Mouse (Mus musculus): Measurements from ENCODE around the gene Uqcr11.

Uqcr11 gene

DNA sequence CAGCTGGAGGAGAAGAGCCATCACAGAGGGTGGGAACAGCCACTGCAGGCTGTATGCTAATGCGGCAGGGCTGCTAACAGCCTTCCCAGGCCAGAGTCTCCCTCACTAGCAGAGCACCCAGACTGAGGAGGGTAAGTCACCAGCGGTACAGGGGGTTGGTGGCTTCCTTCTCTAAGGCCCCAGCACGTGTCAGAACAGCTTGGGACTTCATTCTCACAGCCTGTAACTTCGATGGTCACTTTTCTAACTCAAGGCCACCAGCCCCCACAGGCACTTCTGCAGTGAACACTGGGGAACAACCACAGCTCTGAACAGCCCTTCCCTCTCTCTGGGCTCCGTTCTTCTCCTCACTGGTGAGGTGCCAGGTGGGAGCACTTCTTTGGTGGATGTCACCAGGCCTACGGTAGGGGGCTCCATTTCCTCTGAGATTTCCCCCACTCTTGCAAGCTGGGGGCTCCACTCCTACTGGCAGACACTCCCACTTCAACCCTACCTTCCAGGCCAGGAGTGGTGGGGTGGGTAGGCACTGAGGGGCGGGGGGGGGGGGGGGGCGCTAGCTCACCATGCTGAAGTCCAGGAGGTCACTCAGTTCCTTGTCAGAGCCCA lies 23.8 kb upstream of the Uqcr11 start:
- peak; percentile 58 for DNase-seq

DNA sequence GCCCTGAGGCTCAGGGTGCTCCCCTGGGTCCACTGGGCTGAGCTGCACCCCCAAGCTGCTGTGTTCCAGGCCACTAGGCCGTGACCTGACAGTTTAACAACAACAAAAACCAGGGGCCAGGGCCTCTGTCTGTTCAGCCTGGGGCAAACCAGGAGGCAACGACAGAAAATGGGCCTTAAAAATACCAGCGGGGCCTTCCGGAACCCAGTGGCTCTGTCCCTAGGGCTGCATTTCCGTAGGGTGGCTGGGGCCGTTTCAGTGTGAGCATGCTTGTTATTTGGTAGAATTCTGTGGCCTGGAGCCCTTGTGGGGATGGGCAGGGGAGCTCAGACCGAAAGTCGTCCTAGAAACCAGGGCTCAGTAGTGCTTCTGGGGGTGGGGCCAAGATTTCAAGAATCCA lies 23.2 kb upstream of the Uqcr11 start:
- DNase-seq: no peak

DNA sequence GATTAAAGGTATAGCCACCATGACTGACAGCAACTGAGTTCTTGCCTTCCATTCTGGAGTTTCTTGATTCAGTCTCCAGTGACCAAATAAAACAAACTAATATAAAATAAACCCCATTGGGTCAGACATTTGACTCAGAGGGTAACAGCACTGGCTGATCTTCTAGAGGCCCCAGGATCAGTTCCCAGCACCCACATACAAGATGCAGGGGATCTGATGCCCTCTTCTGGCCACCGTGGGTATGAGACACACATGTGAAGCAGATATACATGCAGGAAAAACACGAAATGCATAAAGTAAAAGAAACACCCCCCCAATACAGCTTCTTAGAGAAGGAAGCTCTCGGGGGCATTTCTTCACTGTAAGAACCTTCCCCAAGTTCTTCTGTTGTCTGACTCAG lies 18.4 kb upstream of the Uqcr11 start:
- no peak for DNase-seq

DNA sequence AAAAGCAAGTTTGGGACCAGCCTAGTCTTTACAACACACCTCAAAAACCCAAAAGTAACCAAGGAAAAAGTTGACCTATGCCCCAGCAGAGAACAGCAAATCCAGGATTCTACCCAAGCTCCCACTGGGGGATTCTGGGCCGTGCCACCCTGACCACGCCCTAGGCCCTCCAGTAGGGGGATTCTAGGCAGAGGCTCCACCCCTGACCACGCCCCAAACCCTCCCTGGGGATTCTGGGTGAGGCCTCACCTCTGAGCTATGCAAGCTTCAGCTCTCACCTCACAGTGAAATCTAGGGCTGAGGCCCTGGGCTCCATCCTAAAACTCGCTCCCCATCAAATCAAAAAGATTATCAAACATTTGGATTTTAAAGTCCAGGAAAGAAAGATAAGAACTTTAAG lies 16.9 kb upstream of the Uqcr11 start:
- peak; percentile 58 for DNase-seq

DNA sequence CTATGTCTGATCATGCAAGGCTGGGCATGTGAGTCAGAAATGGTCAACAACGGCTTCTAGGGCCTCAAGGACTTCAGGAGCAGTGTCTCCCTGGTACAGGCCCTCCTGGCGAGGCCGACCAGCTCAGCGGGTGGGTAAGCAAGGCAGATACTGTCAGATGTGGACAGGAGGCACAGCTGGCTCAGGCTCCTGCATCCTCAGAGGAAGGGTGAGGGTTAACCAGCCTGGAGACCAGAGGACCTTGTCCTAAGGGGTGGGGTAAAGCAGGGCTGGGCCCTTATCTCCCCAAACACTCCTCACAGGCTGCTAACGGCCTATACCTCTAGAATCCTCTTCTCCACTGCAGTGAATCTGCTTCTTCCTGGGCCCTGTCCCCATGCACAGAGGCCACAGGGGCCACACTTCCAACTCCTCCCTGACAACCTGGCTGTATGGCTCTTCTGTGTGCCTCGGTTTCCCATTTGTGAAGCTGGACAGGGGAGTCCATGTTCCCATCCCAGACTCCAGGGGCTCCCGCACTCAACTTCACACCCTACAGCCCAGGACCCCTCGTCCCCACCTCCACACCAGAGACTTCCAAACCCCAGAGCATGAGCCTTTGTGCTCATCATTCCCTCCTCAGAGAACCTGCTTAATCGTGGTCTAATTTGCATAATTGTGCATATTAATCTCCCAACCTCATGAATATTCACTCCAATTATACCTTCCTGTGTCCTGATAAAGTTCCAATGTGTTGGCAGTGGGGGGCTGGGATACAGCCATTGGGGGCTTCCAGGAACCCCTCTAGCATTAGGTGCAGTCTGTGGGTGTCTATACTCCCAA lies 15.2 kb upstream of the Uqcr11 start:
- DNase-seq: no peak

DNA sequence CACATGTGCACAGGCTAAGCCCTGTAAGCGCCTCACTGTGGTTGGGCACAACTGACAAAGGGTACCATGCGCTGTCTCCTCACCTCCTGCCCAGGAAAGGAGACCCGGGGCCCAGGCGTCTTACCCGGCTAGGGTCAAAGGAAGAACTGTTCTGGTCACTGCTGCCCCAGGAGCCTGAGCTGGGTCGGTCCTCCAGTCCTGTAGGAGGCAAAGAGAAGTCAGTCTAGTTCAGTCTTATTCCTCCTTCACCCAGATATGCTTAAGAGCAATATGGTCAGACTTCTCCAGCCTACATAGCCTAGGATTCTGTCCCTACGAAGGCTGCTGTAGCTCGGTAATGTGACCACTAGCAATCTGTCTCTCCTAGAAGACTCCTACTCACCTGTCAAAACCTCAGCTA lies 14.6 kb upstream of the Uqcr11 start:
- DNase-seq: no peak

DNA sequence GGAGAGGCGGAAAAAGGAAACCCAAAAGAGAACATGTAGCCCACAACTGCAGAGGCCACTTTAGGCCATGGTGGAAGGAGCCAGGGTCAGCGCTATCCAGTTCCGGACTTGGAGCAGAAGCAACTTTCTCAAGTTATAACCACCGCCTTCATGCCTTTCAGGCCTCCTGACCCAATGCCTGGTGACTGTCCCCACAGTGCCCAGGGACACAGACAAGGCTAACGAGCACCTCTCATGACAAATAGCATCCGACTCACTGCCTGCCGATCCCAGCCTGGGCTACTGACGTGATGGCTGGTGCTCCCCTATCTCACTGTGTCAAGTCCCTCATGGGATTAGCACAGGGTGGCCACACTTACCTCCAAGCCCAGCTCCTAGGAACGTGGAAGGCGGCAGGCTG lies 14.1 kb upstream of the Uqcr11 start:
- no peak for DNase-seq

DNA sequence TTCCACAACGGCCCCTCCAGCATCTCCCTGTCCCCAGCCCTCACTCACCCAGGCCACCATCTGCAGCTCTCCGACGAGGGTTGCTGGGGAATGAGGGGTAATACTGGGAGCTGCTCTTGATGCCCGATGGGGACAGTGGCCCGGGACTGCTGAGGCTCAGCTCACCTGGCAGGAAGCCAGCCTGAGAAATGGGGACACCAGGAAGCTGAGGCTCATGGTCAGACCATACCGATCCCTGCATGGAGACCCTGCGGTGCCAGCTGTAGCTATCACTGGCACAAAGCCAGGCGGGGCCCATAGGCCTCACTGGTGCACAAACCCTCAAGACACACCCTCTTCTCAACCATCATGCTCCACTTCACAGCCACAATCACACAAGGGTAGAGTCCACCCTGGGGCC lies 12.8 kb upstream of the Uqcr11 start:
- no peak for DNase-seq

DNA sequence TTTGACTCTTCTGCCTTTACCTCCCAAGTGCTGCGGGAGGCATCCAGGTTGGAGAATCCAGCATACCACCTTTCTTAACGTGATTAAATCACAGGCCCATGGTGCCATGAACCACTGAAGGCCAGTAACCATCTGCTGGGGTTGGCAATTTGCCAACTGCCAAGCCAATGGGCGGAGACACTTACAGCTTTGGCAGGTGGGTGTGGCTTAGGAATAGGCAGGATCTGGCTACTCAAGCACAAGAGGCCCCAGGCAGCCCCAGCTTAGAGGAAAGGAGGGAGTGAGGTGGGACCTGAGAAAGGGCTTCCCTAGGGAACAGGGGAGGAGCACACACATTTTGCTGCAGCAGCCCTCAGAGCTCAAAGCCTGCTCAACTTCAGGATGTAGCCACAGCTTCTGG lies 11.7 kb upstream of the Uqcr11 start:
- DNase-seq: no peak

DNA sequence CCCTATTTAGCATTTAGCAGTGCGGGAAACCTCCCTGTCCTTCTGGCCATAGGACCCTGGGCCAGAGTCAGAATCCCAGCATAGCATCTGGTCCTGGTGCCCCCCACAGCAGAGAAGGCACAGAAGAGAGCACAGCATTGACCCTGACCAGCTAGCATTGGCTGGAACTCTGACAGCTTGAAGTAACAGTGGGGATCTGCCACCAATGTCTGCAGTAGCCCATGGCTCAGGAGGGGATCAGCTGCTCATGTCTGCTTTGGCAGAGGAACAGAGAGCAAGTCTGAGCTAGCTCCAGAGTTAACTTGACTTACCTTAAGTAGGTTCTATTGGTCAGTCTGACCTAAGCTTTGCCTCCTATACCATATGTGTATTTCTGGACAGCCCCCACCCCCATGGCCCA lies 11.2 kb upstream of the Uqcr11 start:
- DNase-seq: no peak

DNA sequence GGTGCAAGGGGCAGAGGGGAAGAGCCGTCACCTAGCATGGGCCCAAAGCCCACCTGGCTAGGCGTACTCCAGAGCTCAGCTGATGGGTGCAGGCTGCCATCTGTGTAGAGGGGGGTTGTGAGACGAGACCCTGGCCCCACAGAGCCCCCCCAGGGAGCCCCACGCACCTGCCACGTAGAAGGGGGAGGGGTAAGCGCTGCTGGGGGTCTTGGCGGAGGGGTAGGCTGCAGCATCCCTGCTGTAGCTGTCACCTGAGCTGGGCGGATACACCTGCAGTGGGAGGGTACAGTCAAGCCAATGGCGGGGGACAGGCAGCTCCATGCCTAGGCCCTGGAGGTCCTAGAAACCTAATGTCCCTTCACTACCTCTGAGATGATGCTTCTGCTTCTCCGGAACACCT lies 10.7 kb upstream of the Uqcr11 start:
- DNase-seq: no peak

DNA sequence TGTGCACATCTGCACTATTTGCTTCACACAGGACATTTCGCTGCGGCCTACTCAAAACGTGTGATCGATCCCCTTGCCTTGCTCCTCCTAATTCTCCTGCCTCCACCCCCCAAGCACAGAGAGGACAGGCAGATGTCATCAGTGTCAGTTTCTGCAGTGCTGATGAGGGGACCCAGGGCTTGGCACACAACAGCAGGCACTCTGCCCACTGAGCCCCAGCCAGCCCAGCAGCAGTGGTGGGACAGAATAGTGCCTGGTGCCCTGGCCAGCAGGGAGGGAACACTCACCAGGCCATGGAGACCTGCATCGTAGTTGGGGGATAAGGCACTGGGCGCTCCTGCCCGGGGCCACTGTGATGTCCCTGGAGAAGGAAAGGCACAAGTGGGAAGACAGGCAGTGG lies 8.9 kb upstream of the Uqcr11 start:
- no peak for DNase-seq

DNA sequence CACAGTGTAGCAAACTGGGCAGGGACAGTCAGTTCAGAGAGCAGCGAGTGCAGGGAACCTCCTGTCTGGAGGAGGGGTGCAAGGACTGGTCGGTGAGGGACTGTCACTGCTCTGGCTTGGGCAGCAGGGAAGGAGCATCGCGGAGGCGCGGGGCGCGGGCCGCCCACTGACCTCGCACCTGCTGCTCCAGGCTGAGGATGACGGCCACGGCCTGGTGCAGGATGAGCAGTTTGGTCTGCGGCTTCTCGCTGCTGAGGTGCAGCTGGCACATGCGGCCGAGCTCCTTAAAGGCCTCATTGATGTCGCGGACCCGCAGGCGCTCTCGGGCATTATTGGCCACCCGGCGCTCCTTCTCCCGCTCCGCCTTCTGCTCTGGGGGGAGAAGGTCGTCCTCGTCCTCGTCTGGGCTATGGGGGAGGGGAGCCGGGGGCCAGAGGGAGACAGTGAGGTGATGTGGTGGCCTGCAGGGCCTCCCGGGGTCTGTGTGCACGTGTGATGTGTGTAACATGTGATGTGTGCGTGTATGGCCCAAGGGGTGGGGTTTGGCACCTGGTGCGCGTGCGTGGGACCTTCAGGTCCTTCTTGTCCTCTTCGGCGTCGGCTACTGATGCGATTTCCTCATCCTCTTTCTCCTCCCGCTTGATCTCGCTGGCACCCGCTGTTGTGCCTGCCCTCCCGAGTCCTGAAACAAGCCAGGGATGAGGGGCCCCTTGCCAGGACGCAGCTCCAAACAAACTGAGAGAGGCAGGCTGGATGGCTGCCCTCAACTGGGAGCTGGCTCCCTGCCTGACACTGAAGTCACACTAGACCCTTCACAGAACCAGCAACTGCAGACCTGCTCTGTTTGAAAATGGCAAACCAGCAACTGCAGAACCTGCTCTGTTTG lies 6.3 kb upstream of the Uqcr11 start:
- no peak for DNase-seq

DNA sequence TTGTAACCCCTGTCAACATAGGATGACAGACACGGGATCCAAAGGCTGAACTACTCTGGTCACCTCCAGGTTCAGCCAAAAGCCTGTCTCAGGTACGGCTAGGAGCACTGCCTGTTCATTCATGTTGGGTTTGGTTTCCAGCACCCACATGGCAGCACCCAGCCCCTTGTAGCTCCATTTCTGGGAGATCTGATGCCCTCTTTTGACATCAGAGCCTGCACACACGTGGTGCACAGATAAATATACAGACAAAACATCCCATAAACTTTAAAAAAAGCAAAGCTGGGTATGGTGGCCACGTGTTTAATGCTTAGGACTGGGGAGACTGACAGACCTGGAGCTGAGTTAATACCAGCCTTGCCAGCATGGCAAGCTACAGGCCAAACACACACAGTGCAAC lies 1.3 kb upstream of the Uqcr11 start:
- DNase-seq: no peak

DNA sequence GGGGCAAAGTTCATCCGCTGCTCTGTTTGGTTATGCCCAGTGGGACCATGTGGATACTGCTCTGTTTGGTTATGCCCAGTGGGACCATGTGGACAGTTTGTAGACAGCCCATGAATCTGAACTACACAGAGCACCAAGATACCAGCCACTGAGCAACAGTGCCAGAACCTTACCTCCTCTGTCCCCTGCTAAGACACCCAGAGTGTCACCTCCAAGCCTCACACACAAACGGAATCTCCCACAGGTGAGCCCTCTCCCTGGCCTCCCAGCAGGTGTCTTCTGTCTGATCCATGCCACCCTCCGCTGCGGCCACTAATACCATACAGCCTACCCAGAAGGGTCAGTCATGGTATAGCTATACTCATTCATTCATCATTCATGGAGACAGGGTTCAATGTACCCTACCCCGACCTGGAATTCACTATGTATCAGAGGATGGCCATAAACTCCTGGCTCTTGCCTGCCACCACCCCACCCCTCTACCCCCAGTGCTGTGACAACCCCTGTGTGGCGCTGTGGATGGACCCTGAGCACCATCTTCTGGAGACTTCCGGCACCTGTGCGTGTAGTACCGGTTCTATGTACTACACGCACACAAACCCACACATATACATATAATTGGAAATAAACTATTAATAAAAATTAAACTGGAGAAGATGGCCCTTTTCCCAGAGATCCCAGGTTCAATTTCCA lies 1.0 kb downstream of the Uqcr11 start:
- peak; percentile 63 for DNase-seq

DNA sequence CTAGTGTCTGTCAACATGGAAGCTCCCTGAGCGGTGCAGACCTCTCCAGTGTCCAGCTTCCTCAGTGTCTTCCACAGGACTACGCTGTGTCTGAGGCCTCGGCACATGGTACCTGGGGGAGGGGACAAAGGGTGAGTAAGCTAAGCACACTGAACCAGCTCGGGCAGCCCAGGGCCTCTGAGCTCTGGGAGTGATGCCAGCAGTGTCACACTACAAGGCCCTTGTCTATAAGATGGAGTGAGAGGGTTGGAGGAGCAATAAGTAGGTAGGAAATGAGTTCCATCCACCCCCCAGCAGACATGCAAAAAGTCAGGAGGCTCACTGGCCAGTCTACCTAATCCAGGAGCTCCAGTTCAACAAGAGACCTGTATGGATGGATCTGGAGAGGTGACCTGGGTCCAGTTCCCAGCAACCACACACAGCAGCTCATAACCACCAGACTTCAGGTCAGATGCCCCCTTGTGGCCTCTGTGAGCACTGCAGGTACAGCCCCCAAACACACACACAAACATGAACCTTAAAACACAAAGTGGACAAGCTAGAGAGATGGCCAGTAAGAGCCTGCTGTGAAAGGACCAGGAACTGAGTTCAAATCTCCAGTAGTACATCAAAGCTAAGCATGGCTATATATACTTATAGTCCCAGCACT lies 3.5 kb downstream of the Uqcr11 start:
- peak; percentile 49 for DNase-seq

DNA sequence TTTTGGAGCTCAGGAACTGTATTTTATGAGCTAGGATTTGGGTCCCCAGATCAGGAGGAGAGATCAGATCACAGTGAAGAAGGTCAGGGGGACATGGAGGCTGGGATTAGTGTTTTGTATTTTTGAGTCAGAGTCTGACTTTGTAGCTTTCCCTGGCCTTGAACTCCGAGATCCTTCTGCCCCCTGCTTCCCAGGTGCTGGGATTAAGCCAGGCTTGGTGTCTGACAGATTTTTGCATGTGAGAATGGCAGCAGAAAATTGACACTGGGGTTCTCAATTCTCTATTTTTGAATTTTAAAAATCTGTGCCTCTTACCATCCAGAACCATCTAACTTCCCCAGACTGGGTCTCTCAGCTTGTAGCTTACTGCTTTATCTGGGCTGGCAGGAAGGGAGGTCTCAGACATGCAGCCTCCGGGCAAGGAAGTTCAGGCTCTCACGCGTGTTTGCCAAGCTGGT lies 5.9 kb downstream of the Uqcr11 start:
- DNase-seq: no peak

DNA sequence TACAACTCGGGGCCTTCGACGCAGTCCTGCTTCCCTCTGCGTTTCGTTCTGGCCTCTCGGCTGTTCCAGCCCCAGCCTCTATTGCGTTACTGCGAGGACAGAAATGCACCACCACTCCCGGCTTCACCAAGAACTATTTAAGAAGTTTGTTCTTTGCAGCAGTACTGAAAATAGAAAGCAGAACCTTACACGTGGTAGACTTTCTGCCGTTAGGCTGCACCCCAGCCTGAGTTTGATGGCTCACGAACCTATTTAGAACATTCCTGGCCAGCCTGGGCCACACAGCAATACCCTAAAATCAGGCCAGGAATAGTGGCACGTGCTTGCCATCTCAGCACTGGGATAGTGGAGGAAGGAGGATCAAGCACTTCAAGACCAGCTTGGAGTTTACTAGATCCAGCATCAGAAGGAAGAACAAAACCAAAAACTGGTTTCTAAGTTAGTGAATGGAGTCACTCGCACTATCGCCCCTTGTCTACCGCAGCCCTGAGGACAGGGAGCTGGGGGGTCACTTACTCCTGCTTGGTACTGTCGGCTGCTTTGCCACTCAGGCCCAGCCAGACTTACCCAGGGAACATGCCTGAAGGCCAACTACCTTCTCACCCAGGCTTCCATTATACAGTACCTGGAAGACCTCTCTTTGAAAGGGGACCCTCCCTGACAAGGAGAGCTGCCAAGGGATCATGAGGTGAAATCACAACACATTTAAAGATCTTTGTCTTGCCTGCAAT lies 6.5 kb downstream of the Uqcr11 start:
- DNase-seq: no peak

DNA sequence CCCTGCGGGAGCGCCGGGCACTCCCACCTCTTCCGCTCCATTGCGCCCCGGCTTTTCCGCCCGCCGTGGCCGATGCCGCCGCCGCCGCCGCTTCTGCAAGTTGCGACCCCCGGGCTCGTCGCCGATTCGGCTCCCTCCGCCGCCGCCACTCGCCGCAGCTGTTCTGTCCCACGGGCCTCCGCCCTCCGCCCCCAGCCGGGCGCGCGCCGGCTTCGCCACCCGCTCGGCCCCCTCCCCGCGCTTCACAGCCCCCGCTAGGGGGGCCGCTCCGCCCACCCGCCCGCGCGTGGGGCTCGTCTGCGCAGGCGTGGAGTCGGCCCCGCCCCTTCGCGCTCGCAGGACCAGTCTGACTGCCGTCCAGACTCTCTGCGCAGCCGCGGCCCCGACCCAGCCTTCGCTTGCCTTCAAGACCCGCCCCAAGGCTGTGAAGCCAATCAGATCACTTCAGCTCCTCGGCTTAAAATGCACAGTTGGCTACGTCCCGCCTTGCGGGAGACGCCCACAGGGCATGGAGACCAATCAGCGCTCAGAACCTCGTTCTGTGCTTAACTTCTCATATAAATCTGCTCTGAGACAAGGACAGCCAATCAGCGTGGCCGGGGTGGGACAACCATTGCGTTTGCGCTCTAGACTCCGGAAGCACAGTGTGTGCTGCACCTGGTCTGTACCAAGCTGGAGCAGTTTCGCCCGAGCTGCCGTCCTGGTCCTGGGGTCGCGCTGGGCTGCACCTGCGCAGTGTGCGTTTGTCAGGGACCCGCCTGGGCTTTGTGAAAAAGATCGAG lies 7.2 kb downstream of the Uqcr11 start, which contains the start of gene Mbd3:
Gene Mbd3 (minus strand): TSS at position 360 of the 782 bp plus-strand sequence.
- peak; percentile 100 for DNase-seq

DNA sequence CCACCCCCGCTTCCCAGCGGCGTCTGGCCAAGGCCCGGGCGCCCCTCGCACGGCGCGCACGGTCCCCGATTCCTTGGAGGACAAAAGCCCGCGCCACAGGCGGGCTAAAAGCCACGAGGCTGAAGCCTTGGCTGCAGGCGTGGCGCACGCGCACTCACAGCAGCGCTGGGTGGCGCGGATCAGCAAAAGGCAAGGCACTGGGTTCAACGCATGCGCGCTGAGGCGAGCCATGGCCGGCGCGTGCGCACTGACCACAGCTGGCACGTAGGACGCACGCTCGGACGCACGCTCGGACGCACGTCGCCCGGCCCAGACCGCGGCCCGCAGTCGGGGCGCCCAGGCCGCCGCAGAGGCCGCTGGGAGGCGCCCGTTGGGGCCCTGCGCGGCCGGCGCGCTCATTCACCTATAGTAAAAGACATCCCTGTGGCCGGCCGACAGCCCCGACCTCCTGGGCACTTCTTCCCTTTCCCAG lies 7.9 kb downstream of the Uqcr11 start:
- peak; percentile 98 for DNase-seq

DNA sequence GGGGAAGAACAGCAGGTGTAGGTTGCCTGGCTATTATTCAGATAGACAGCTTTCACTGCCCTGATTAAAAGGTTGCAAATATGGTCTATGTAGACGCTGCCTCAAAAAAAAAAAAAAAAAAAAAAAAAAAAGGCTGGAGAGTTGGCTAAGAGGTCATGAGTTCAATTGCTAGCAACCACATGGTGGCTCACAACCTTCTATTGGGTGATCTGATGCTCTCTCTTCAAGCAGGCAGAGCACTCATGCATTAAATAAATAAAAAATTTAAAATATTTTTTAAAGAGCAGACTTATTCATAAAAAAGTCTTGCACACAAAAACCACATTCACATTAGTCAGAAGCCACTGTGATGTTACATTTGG lies 8.5 kb downstream of the Uqcr11 start:
- no peak for DNase-seq
